Mouse (Mus musculus) embryonic stem cell, embryonic (primary cell): Measurements from ENCODE around the gene Polr2i.

Experiments
- CTCF ChIA-PET, 4 experiments: fragments of 300-600 bp in 2 of 4; fragments of 350-600 bp in 2 of 4; sonication (Branson Sonifier 250); formaldehyde crosslinking; loops; one replicate each; lab custom pipeline; 2022; ENCODE audit warnings: inconsistent platforms in 2 of 4; lab: Charles Lee
- POLR2A ChIA-PET, 4 experiments: fragments of 300-600 bp in 2 of 4; fragments of 350-600 bp in 2 of 4; sonication (Branson Sonifier 250); formaldehyde crosslinking; loops; one replicate each; lab custom pipeline; 2022; ENCODE audit warnings: antibody characterized with exemption in 4 of 4, inconsistent platforms in 1 of 4; lab: Charles Lee

Polr2i gene

DNA sequence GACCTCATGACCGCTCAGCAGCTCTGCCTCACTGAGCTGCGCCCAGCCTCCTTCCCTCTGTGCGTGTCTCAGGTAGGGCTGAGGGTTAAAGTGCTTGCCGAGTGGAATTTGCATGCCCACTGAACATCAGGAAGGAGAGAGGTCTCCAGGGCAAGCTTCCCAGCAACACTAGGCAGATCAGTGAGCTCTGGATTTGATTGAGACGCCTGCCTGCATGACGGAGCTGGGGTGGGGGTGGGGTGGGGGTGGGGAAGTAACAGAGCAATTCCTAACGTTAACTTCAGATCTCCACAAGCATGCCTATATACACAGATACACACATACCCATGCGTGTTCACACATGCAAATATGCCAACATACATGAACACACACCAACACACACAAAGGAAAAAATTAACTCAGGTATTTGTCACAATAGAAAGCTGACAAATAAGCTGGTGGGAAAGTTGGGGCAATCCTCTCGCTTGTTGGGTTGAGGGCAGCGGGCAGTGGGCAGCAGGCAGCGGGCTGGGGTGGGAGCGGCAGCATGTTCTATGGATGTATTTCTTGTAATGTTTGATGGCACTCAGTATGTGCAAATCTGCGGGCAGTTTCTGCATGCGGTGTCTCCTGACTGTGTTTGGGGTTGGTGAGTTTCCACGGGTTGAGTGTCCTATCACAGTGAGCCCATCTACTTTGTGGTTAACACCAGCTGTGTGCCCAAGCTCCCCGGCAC is 12.3 kb upstream of the Polr2i start:
- POLR2A ChIA-PET, result interaction anchor here (0.6 to 5.3 kb wide), 39 partner anchors 8 to 333 kb away, joined by 3 to 36 read pairs (median 4); partner anchors contain the start of genes Polr2i (in 4 of the 4), Tbcb (in 4 of the 4), Capns1 (in 3 of the 4) and Thap8 (in 3 of the 4)
- CTCF ChIA-PET, result interaction anchor here (0.5 to 3.8 kb wide), 22 partner anchors 8 to 620 kb away, joined by 3 to 51 read pairs (median 4); partner anchors contain the start of genes Capns1 (in 2 of the 4), Polr2i (in 1 of the 4) and Tbcb (in 1 of the 4)

DNA sequence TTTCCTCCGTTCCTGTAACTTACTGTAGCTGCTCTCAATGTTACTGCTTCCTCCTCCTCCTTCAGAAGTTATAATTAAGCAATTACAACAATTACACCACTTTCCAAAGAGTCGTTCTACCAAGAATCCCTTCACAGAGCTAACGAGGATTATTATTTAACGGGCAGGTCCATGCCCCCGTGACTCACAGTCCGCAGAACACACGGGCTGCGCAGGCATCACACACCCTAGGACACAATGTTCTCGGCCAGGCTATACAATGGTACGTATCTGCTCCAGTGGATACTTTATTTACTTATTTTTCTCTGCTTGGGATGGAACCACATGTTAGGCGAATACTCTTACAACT is 11.8 kb upstream of the Polr2i start:
- ChIA-PET POLR2A (interaction anchor here (0.6 to 5.3 kb wide), 32 partner anchors 9 to 150 kb away, joined by 3 to 36 read pairs (median 5); partner anchors contain the start of genes Polr2i (in 4 of the 4), Tbcb (in 4 of the 4), Capns1 (in 3 of the 4) and Thap8 (in 3 of the 4)), CTCF (interaction anchor here (0.5 to 3.8 kb wide), 15 partner anchors 10 to 621 kb away, joined by 3 to 51 read pairs (median 4); partner anchors contain the start of gene Capns1 (in 2 of the 4))

DNA sequence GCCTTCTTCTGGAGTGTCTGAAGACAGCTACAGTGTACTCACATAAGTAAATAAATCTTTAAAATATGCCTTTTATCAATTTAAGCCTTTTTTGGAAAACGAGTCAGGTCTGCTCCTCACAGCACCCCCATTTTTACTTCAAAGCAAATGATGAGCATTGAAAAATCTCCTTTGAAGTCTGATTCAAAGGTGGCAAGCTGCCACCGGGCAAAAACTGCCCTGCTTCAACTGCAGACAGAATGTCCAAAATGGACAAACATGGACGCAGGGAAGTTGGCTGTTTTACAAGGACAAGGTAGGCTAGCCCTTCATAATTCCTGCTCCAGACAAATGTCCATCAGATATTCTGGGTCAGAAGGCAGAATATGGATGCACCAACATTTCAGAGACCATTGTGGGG is 10.3 kb upstream of the Polr2i start:
- CTCF ChIA-PET, result interaction anchor here in 1 of 4 experiments (1.1 kb wide), 1 partner anchor 16 kb away, joined by 3 read pairs; no protein-coding TSS in a partner anchor
- POLR2A ChIA-PET, result interaction anchor here in 2 of 4 experiments (0.8 to 2.4 kb wide), 4 partner anchors 10 to 126 kb away, joined by 3 to 8 read pairs (median 6); partner anchors contain the start of genes Polr2i (in 2 of the 2), Tbcb (in 2 of the 2), Thap8 (in 1 of the 2) and Wdr62 (in 1 of the 2)

DNA sequence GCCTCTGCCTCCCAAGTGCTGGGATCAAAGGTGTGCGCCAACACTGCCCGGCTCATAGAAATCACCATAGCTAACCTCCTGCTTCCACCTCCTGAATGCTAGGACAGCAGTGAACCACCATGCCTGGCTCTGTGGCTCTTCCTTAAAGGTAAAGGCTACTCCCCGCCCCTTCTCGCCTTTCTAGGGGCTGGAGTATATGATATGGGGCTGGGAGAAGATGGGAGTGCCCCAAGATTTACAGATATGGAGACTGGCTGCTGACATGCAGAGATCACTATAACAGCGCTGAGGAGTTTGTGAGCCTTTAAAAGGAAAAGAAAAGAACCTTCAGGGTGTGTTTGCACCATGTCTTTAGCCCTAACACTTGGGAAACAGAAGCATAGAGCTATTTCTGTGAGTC is 9.5 kb upstream of the Polr2i start:
- ChIA-PET POLR2A (interaction anchor here in 2 of 4 experiments (0.6 to 2.0 kb wide), 5 partner anchors 9 to 193 kb away, joined by 3 to 7 read pairs (median 3); partner anchors contain the start of genes Capns1 (in 1 of the 2), Polr2i (in 1 of the 2), Tbcb (in 1 of the 2) and Wdr62 (in 1 of the 2)), CTCF (interaction anchor here in 1 of 4 experiments (0.9 kb wide), 1 partner anchor 24 kb away, joined by 3 read pairs; the partner anchor contains the start of gene Capns1)

DNA sequence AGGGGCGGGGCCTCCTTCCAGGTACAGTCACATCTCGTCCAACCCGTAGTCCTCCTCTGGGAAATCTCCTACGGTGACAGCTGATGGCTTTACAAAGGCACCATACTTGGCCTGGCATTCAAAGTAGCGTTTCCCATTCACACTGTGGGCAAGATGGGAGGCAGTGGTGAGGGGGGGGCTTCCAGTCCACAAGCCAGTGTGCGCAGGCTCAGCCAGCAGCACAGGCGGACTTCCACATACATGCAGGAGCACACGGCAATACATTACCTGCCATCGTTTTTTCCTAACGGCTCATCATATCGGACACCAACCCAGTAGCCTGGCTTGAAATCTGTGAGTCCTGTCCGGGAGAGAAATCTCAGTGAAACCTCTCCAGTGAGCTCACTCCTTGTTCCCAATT is 7.5 kb upstream of the Polr2i start:
- POLR2A ChIA-PET, result interaction anchor here in 2 of 4 experiments (1.5 to 1.9 kb wide), 2 partner anchors 30 to 56 kb away, joined by 5 read pairs; partner anchors contain the start of genes Thap8 (in 1 of the 2) and Wdr62 (in 1 of the 2)
- CTCF ChIA-PET, result no interaction called here

DNA sequence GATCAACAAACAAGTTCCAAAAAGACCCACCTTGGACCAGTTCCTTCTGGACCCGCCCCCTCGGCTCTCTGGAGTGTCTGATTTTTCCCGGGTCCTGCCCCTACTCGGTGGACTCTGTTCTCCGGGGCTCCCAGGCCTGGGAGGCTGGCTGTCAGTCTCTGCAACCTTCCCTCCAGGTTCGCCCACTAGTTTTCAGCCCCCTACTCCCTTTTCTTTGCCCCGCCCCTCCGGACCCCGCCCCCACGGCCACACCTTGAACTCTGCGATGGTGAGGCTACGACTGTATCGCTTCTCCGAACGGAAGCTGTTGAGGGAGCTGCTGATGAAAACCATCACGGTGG is 450 bp upstream of the Polr2i start:
- CTCF ChIA-PET, result interaction anchor here in 3 of 4 experiments (0.7 to 2.7 kb wide), 11 partner anchors 11 to 101 kb away, joined by 3 to 10 read pairs (median 6); partner anchors contain the start of genes Capns1 (in 1 of the 3) and Wdr62 (in 1 of the 3)
- POLR2A ChIA-PET, result interaction anchor here (0.5 to 6.2 kb wide), 41 partner anchors 8 to 395 kb away, joined by 3 to 73 read pairs (median 4); partner anchors contain the start of genes Thap8 (in 3 of the 4), Wdr62 (in 3 of the 4), Alkbh6 (in 1 of the 4) and Capns1 (in 1 of the 4)

DNA sequence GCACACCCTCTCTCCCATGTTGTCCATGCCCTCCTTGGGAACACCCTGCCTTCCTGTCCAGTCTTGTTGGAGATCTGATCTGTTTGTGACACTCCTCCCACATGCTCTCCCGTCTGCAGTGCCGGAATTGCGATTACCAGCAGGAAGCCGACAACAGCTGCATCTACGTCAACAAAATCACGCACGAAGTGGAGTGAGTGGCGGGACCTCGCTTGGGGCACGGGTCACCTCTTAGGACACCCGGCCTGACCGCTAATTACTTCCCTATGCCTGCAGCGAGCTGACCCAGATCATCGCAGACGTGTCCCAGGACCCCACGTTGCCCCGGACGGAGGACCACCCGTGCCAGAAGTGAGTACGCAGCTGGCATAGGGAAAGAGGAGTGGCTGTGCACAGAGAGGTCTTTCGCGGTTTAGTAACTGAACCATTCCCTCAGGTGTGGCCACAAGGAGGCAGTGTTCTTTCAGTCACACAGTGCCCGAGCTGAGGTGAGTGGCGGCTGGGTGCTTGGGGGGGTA is 942 bp downstream of the Polr2i start:
- POLR2A ChIA-PET, result interaction anchor here in 3 of 4 experiments (0.8 to 6.2 kb wide), 30 partner anchors 8 to 307 kb away, joined by 3 to 73 read pairs (median 4); partner anchors contain the start of genes Thap8 (in 3 of the 3), Wdr62 (in 3 of the 3), Cox7a1 (in 1 of the 3) and E130208F15Rik (in 1 of the 3)
- CTCF ChIA-PET, result interaction anchor here (0.6 to 2.7 kb wide), 19 partner anchors 13 to 220 kb away, joined by 3 to 11 read pairs (median 4); partner anchors contain the start of genes Capns1 (in 1 of the 4), Thap8 (in 1 of the 4) and Wdr62 (in 1 of the 4)

DNA sequence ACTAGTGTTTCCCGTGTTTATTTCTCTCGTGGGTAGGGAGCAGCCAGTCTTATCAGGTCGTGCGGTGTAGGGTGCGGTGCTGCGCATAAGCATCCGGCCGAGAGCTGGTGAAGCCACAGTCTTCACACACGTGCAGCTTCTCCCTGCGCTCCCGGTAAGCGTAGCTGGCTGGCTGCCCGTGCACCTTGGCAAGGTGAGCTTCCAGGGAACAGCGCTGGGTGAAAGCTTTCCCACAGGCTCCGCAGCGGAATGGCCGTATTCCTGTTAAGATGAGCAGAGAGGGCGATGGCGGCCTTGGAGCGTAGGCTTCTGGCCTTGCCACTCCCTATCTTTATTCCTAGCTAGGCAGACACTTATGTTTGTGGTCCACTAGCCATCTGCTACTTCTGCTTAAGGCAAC is 1.6 kb downstream of the Polr2i start:
- ChIA-PET CTCF (interaction anchor here (0.5 to 2.7 kb wide), 22 partner anchors 14 to 1201 kb away, joined by 3 to 11 read pairs (median 4); partner anchors contain the start of genes Capns1 (in 1 of the 4), Thap8 (in 1 of the 4) and Wdr62 (in 1 of the 4)), POLR2A (interaction anchor here (0.5 to 6.2 kb wide), 24 partner anchors 9 to 724 kb away, joined by 3 to 73 read pairs (median 4); partner anchors contain the start of genes Thap8 (in 2 of the 4), Wdr62 (in 2 of the 4), Cox7a1 (in 1 of the 4) and E130208F15Rik (in 1 of the 4))

DNA sequence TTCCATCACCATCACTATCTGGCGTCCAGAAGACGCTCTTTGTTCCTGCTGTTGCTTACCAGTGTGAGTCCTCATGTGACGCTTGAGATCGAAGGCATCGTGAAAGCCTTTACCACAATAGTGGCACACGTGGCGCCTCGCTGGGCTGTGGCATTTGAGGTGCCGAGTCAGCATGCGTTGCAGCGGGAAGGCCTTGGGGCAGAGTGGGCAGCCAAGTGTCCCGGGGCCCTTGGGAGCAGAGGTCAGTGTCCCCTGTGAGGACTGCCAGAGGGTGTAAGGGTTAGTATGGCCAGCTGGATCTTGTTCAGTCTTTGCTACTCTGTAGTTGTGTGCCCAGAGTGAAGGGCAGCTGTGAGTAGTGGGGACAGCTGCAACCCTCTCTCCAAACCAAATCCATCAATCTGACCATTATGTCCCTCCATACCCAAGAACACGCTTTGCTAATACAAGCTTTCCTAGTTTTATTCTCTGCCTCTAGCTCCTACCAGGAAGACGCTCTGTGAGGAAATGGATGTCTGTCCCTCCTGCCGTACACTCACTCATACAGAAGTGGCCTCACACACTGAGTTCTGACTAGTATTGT is 2.6 kb downstream of the Polr2i start:
- ChIA-PET CTCF (interaction anchor here in 2 of 4 experiments (1.1 to 1.5 kb wide), 3 partner anchors 18 to 65 kb away, joined by 3 to 8 read pairs (median 4); no protein-coding TSS in a partner anchor), POLR2A (interaction anchor here (0.7 to 6.2 kb wide), 13 partner anchors 8 to 140 kb away, joined by 3 to 73 read pairs (median 3); partner anchors contain the start of genes Thap8 (in 2 of the 4), Wdr62 (in 2 of the 4) and Zfp260 (in 1 of the 4))

DNA sequence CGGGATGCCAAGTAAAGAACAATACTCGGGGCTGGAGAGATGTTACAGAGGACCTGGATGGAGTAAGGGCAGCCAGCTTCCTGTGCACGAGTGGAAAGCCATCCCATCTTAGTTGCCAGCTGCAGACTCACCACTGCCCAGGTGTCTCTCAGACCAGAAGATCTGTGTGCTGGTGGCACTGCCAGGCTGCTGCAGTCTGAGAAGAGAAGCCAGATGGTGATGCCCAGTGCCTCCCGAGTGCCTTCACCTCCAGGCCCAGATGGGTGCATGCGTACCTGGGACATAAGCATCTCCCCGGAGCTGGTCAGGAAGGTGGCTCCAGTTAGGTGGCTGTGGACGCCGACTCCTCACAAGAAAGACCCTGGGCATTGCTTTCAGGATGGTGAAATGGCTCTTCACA is 3.3 kb downstream of the Polr2i start:
- ChIA-PET CTCF (interaction anchor here in 2 of 4 experiments (0.6 to 1.5 kb wide), 3 partner anchors 25 to 434 kb away, joined by 3 to 4 read pairs (median 3); no protein-coding TSS in a partner anchor), POLR2A (interaction anchor here in 3 of 4 experiments (0.5 to 6.2 kb wide), 10 partner anchors 7 to 329 kb away, joined by 3 to 73 read pairs (median 6); partner anchors contain the start of genes Thap8 (in 2 of the 3), Wdr62 (in 2 of the 3) and Zfp260 (in 1 of the 3))

DNA sequence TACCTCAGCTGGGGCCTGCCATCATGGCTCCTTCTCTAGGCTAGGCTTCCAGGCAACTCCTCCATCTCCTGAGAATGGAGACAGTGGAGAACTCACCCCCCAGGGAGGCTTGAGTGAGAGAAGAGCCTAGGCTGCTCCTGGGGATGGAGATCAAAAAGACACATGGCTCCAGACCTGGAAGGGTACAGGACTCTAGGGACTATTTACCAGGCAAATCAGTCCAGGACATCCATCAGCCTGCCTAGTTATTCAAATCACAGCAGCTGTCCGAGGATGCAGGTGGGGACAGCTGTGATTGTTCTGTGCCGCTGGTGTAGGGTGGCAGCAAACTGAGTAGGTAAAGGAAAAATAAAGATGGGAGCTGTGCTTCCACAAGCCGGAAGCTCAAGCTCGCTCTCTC is 3.9 kb downstream of the Polr2i start, which contains the start of gene Ovol3:
Gene Ovol3 (minus strand): TSS at position 101 of the 400 bp plus-strand sequence.
- CTCF ChIA-PET, result interaction anchor here in 1 of 4 experiments (0.6 to 1.5 kb wide), 2 partner anchors 24 to 64 kb away, joined by 3 to 4 read pairs; no protein-coding TSS in a partner anchor

DNA sequence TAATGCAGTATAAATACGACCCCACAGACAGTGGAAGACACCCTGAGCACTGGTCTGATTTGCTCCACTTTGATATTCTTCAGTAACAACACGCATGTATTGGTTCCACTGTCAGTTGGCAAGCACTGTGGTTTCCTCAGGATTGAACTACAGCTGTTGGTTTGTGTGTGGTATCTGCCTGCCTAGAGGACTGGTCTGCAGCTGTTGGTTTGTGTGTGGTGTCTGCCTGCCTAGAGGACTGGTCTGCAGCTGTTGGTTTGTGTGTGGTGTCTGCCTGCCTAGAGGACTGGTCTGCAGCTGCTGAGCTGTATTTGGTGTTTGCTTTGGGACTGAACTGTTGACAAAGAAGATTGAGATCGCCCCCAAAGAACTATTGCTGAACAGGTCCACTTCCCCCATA is 5.6 kb downstream of the Polr2i start:
- ChIA-PET POLR2A (interaction anchor here in 1 of 4 experiments (1.2 to 8.1 kb wide), 4 partner anchors 15 to 43 kb away, joined by 5 to 65 read pairs (median 19); partner anchors contain the start of genes Capns1 and Wdr62), CTCF (interaction anchor here in 1 of 4 experiments (1.5 kb wide), 1 partner anchor 20 kb away, joined by 4 read pairs; no protein-coding TSS in a partner anchor)

More for the DNA sequence above, 3.9 kb downstream of the Polr2i start, which contains the start of gene Ovol3:
- POLR2A ChIA-PET, result interaction anchor here in 3 of 4 experiments (0.5 to 6.2 kb wide), 10 partner anchors 9 to 330 kb away, joined by 3 to 73 read pairs (median 4); partner anchors contain the start of genes Thap8 (in 2 of the 3), Wdr62 (in 2 of the 3) and Zfp260 (in 1 of the 3)

DNA sequence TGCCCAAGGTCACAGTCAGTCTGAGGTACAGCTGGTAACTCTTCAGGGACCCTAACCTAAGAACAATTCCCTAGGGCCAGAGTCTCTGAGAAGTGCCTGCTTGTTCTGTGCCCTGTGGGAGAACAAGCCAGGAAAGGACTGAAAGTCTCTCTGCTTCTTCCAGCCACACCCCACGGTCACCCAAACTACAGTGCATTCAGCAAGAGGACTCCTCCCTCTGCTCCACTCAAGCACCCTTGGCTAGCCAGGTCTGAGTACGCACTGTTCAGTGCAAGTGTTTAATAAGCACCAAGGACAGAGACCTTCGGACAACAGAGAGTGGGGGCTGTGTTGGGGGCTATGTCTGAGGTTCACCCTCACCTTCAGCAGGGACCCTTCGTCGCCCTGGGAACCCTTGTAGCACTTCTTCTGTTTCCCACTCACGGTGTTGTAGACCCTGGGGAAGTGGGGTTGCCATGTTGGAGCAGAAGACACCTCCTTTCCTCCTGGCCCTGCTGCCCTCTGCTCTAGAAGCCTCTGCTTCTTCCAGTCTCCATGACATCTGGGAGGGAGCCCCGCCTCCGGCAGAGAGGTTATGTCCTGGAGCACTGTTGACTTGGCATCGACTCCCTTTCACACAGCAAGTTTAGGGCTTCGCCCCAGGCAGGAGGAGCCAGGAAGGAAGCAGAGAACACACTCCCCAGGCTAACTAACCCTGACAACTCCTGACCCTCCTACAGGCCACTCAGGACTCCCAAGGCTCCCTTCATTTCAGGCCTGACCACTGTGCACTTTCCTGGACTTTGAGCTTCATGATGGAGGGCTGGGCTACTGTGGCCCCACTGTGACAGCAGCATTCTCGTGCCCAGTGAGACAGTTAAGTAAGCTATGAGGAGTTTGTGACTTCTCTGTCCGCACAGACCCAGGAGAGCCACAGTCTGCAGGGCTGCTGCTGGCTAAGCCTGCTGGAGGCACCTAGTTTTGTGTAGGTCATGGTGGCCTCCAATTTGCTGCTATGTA is 20.5 kb downstream of the Polr2i start:
- CTCF ChIA-PET, result interaction anchor here in 1 of 4 experiments (1.1 kb wide), 1 partner anchor 19 kb away, joined by 3 read pairs; no protein-coding TSS in a partner anchor
- POLR2A ChIA-PET, result interaction anchor here in 3 of 4 experiments (0.6 to 20.2 kb wide), 12 partner anchors 11 to 159 kb away, joined by 3 to 328 read pairs (median 4); partner anchors contain the start of genes Thap8 (in 2 of the 3), Wdr62 (in 2 of the 3), Polr2i (in 1 of the 3) and Tbcb (in 1 of the 3)

DNA sequence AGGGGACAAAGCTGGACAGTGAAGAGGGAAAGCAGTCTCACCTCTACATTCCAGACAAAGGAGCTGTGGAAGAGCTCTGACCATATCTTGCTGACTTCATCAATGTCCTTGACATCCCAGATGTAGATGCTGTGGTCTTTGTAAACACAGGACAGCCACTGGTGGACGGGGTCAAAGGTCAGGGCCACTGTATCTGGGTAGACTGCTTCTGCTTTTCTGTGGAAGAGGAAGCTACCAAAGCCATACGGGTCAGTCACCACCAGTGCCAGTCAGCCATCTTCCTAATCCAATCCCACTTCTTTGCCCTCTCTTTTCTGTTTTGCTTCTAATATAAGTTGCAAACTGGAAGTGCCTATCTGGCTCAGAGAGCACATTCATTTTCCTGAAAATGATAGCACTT is 33.3 kb downstream of the Polr2i start:
- POLR2A ChIA-PET, result interaction anchor here in 3 of 4 experiments (0.9 to 20.2 kb wide), 18 partner anchors 8 to 81 kb away, joined by 3 to 328 read pairs (median 9); partner anchors contain the start of genes Thap8 (in 3 of the 3), Wdr62 (in 3 of the 3), Polr2i (in 2 of the 3) and Tbcb (in 2 of the 3)
- CTCF ChIA-PET, result interaction anchor here in 2 of 4 experiments (1.0 to 1.9 kb wide), 5 partner anchors 17 to 35 kb away, joined by 3 to 10 read pairs (median 9); no protein-coding TSS in a partner anchor
